Mouse (Mus musculus): ENCODE measurements at regions not wholly inside any gene's neighbourhood (a gene's known extent, or its start where the extent isn't known, plus 50 kb on each side); places are given as distances from the start of the nearest gene placed in this dataset.

DNA sequence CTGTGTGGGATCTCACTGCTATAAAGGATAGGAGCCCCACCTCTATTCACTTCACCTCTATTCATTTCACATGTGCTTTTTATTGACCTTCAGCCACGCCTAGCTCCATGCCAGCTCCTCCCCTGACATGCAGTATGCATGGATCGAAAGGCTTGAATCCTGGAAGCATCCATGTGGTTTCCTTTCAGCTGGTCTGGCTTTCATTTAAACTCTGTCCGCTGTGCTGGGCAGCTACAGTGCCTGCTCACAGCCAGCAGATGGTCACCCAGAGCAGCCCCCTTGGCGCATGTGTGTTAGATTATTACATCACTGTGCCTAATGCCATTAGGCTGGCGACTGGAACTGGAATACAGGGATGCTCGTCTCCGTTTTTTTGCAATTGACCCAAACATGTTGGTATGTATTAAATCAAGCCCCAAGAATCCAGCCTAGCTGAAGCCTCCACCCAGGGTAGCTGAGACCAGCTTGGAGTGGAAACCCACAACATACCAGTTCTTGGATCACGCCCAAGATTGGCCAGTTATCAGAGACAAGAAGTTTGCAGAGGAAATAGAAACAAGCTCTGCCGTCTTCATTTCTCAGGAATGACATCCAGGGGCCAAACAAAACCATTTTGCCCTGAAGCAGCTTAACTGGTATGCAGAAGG, 113.2 kb downstream of the Inhbb start:
- no peak for DNase-seq (ENCODE audit: low spot score in 2 of 2)

DNA sequence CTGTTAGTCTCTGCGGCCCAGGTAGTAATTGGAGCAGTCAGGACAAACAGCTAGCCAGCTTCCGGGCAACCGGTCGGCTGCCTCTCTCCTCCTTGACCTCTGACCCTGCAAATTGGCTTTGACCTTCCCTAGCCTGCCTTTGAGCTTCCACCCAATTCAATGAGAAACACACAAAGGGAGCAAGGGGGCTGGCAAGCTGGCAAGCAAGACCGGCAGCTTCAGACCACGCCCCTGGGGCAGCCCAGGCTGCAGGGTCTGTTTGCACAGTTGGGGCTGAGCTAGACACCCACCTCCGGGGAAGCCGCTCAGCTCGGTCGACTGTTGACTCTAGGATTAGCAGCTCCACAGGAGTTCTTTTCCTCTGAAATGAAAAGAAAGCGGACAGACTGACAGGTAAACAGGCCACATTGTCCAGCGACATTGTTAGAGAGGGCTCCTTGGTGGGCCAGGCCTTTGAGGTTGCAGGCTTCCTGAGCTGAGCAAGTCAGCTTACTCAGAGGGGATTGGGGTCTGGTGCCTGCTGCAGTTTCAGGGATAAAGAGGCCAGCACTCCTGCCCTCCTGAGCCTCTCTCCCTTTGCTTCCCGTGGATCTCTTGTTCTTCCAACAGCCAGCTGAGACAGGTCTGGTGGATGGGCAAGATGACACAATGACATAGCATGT, 116.6 kb downstream of the Inhbb start:
- no peak for DNase-seq (ENCODE audit: low spot score in 2 of 2)

- no peak for DNase-seq (ENCODE audit: low spot score in 2 of 2)
These were observed 117.5 kb downstream of the Inhbb start for GRCm38 (mm10) chr1:119304470-119304980.

DNA sequence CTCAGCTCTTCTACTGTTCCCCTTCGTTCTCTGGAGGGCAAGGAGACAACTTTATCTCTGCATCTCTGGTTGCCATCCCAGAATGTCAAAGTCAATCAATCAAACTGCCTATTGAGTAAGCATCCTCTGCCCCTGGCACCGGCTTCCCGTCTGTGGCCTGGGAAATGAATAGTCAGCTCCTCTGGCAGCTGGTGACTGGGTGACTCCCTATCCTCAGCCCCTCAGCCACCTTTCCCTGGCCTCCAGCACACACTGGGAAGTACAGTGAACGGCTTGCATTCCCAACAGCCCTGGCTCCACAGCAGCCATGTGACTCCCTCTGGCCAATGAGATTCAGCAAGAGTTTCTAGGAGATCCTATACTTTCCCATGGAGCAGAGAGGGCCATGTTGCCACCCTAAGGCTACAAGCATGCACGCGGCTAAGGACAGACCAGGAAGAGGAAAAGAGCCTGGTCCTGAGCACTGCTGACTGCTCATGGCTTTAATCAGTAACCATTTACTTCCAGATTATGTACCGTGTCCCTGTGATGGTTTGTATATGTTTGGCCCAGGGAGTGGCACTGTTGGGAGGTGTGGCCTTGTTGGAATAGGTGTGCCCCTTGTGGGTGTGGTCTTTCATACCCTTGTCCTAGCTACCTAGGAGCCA, 119.6 kb downstream of the Inhbb start:
- DNase-seq (ENCODE audit: low spot score in 2 of 2): no peak

DNA sequence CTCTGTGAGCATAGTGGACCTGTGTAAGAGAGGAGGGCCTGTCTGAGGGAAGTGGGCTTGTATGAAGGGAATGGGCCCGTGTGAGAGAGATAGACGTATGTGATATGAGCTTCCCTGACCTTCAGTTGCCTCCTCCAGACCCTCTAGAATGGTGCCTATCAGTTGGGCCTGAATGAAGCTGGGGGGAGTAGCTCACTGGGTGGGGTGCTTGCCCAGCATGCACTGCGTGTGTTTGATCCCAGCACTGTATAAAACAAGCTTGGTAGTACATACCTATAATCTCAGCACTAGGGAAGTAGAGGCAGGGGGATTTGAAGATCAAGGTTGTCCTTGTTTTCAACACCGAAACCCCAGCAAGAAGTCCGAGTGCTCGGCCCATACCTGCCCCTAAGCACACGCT, 120.1 kb downstream of the Inhbb start:
- no peak for DNase-seq (ENCODE audit: low spot score in 2 of 2)

GRCm38 (mm10) chr1:119301258-119301657, 120.8 kb downstream of the Inhbb start:
- no peak for DNase-seq (ENCODE audit: low spot score in 2 of 2)

DNA sequence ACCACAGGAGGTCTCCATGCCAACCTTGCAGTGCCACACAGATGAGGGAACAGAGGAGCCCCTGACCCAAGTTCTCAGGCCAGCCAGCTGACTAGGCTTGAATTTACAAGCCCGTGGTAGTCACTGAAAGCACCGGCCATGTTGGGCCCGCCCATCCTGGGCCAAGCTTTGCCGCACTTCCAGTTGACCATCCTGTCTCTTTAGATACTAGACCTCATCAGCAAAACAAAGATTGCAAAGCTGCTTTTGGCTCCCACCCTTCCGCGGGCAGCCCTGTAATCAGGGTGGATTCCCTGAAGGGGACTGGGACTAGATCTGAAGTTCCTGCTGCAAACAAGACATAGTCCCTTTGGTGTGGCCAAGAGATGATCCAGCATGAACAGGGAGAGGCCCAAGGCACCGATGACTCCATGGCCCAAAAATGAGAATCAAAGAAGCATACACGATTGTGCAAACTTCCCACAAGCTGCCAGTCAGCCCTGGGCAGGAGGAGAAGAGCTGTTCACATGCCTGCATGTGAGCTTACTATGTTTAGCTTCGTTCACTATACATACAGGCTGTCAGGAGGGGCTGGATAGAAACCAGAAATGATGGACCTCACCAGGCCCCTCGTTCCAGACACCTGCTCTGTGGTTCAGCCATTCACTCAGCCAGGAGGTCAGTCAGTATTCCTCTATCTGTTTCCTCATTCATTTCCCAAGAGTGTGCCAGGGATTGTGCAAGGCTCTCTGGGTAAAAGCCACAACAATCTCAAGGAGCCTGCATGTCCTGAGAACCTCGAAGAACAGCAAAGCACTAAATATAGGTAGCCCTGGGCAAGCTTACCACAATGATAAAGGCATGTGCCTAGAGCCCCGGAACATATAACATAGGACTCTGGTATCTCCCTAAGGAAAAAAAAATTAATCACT, 122.0 kb downstream of the Inhbb start:
- no peak for DNase-seq (ENCODE audit: low spot score in 2 of 2)

DNA sequence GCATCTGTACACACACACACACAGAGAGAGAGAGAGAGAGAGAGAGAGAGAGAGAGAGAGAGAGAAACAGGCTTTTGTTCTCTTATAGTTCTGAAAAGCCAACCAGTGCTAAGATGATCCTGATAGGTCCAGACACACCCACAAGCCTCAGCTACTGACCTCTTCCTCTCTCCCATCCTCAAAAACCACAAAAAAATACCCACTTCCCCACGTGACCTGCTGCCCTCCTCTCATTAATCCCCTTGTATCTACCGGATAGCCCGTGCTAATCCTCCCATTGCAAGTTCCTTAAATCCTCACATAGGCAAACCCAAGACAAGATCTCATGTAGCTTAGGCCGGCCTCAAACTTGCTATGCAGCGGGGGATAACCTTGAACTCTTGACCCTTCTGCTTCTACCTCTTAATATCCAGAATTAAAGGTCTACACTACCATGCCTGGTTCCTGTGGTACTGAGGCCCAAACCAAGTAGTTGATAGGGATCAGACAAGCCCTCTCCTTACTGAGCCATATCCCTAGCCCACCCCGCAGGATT, 123.3 kb downstream of the Inhbb start:
- no peak for DNase-seq (ENCODE audit: low spot score in 2 of 2)

GRCm38 (mm10) chr1:119295121-119295520, 126.9 kb downstream of the Inhbb start:
- no peak for DNase-seq (ENCODE audit: low spot score in 2 of 2)

- DNase-seq (ENCODE audit: low spot score in 2 of 2): no peak
These were observed 128.2 kb downstream of the Inhbb start for GRCm38 (mm10) chr1:119293839-119294238.

GRCm38 (mm10) chr1:119292216-119292615, 129.8 kb downstream of the Inhbb start:
- no peak for DNase-seq (ENCODE audit: low spot score in 2 of 2)

DNA sequence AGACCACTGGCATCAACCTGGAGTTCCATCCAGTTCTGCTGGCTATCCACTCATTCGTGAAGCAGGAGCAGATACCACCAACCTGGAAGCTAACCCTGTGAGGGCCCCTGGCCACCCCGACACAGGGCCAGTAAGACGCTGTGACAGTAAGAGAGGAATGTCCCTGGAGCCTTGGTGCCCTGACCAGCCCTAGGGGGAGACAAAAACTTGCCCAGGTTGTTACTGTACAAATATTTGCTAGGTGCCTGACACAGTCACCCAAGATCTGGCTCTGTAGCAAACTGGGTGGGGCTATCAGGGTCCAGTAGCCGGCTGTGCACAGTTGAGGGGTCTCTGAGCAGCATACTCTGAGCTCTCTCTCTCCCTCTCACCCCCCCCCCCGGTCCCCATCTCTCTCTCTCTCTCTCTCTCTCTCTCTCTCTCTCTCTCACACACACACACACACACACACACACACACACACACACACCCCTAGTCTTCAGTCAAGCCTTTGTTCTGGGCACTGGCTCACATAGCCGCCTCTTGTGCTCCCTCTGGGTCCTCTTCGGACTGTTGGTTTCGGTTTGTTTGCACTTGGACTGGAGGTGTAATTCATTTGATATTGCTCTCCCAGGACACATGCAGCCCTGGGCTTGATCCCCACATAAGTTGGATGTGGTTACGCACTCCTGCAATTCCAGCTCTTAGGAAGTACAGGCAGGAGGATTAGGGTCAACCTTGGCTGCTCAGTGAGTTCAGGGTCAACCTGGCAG, 131.7 kb downstream of the Inhbb start:
- no peak for DNase-seq (ENCODE audit: low spot score in 2 of 2)

- no peak for DNase-seq (ENCODE audit: low spot score in 2 of 2)
These were observed 132.4 kb downstream of the Inhbb start for GRCm38 (mm10) chr1:119289516-119290164.

GRCm38 (mm10) chr1:119282416-119282815, 139.6 kb downstream of the Inhbb start:
- DNase-seq (ENCODE audit: low spot score in 2 of 2): no peak

- DNase-seq (ENCODE audit: low spot score in 2 of 2): no peak
These were observed 142.8 kb downstream of the Inhbb start for GRCm38 (mm10) chr1:119279261-119279660.

- no peak for DNase-seq (ENCODE audit: low spot score in 2 of 2)
These were observed 143.4 kb downstream of the Inhbb start for GRCm38 (mm10) chr1:119278528-119279201.

DNA sequence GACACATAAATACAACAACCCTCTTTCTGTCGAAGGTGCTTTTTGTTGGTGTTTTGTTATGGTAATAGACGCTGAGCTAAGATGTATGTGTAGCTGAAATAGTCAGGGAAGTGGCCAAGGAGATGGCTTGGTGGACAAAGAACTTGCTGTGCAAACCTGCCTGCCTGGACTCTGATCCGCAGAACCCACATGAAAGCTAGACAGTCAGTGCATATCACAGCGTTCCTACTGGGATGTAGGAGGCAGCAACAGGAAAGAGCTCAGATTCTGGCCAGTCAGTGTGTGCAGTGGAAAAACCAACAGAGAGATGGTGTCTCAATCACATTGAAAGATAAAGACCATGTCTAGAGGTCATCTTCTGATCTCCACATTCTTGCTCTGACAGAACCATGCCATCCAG, 144.1 kb downstream of the Inhbb start:
- DNase-seq (ENCODE audit: low spot score in 2 of 2): no peak

- no peak for DNase-seq (ENCODE audit: low spot score in 2 of 2)
These were observed 156.0 kb downstream of the Inhbb start for GRCm38 (mm10) chr1:119266013-119266412.

DNA sequence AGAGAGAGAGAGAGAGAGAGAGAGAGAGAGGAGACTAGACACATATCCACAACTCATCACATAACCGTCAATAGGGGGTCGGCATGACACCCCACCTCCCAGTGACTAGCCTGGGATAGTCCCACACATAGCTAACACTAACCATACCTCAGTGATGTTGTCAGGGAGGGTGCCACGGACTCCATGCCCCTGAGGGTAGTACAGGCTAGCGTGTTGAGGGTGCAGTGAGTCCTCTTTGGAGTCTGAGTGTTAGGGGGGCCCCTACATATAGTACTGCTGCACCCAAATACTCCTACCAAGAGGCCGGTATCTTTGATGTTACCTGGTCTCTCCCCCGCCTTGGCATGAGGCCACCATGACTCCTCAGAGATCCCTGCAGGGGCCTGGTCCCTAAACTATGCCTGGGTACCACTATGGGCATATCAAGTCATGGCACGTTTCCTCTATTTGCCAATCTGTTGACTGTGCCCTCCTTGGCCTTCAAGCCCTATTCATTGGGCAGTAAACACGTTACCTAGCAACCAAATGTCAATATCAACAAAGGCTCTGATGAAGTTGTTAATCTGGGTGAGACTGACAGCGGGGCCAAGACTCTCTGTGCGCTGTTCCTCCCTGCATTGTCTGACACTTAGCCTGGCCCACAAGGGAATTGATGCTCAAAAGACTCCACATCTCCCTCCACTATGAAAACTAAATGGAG, 156.7 kb downstream of the Inhbb start:
- DNase-seq (ENCODE audit: low spot score in 2 of 2): no peak

Data from left cerebral cortex, adult 18-20 months (tissue).